Mouse (Mus musculus): ENCODE results near the gene Inka2.

GRCm38 (mm10) chr3:105755123-105755522, 50.7 kb downstream of the Inka2 start:
- TF ChIP-seq CTCF (IDR thresholded peaks at IDR 0.05; ENCODE audit: control insufficient read depth, insufficient read depth, insufficient replicate concordance, low read depth, low read length) (no peak), POLR2A (IDR thresholded peaks at IDR 0.05; ENCODE audit: control insufficient read depth, low read depth, low read length) (no peak)

All from testis, adult 2 months (tissue).